Mouse (Mus musculus) left cerebral cortex, adult 9 months (tissue): Measurements from ENCODE around the gene Henmt1.

Source experiments
- DNase-seq, 2 experiments: peaks; one replicate each; pipeline ENCODE4 v3.0.0; 2022; ENCODE audit warnings: low spot score in 2 of 2

Gene Henmt1

GRCm38 (mm10) chr3:108940001-108940633 is 444 bp downstream of the Henmt1 start, which contains the start of gene Gm9857:
Gene Gm9857, minus strand, starts transcription at chr3:108940445.
- no peak for DNase-seq

GRCm38 (mm10) chr3:108940996-108941395 is 1.3 kb downstream of the Henmt1 start:
- no peak for DNase-seq

- no peak for DNase-seq
Observed at GRCm38 (mm10) chr3:108957976-108958375, 18.3 kb downstream of the Henmt1 start.

GRCm38 (mm10) chr3:108959680-108960295 is 20.1 kb downstream of the Henmt1 start:
- no peak for DNase-seq

- peak in 1 of 2 experiments; percentile 20 for DNase-seq
Observed at GRCm38 (mm10) chr3:108961226-108961625, 21.6 kb downstream of the Henmt1 start.

- DNase-seq: no peak
Observed at GRCm38 (mm10) chr3:108961655-108962054, 22.0 kb downstream of the Henmt1 start.

- no peak for DNase-seq
Observed at GRCm38 (mm10) chr3:108963278-108963677, 23.6 kb downstream of the Henmt1 start.

- no peak for DNase-seq
Observed at GRCm38 (mm10) chr3:108963776-108964175, 24.1 kb downstream of the Henmt1 start.

- no peak for DNase-seq
Observed at GRCm38 (mm10) chr3:108964361-108965044, 24.8 kb downstream of the Henmt1 start.

GRCm38 (mm10) chr3:108966051-108966450 is 26.4 kb downstream of the Henmt1 start:
- DNase-seq: no peak

- no peak for DNase-seq
Observed at GRCm38 (mm10) chr3:108973980-108974660, 34.4 kb downstream of the Henmt1 start.

GRCm38 (mm10) chr3:108974920-108975485 is 35.3 kb downstream of the Henmt1 start:
- DNase-seq: peak in 1 of 2 experiments; percentile 21

GRCm38 (mm10) chr3:108977340-108978030 is 37.8 kb downstream of the Henmt1 start:
- no peak for DNase-seq

- no peak for DNase-seq
Observed at GRCm38 (mm10) chr3:108981946-108982345, 42.3 kb downstream of the Henmt1 start.

GRCm38 (mm10) chr3:108983989-108984388 is 44.3 kb downstream of the Henmt1 start:
- no peak for DNase-seq

GRCm38 (mm10) chr3:108986534-108986933 is 46.9 kb downstream of the Henmt1 start:
- DNase-seq: no peak

GRCm38 (mm10) chr3:108987009-108987659 is 47.5 kb downstream of the Henmt1 start:
- DNase-seq: no peak

- DNase-seq: no peak
Observed at GRCm38 (mm10) chr3:108989971-108990548, 50.4 kb downstream of the Henmt1 start.

GRCm38 (mm10) chr3:108994477-108994876 is 54.8 kb downstream of the Henmt1 start:
- no peak for DNase-seq

GRCm38 (mm10) chr3:108995379-108995778 is 55.7 kb downstream of the Henmt1 start:
- DNase-seq: no peak
